Mouse (Mus musculus) thymus, adult 18-20 months (tissue): ENCODE data around the gene Myh7.
"Not testable (repeated sequence)": the region's sequence is repeated elsewhere in the genome, so short reads cannot be mapped to it uniquely, and the experiment has no call there.

Experiments used
- DNase-seq, 2 experiments: peaks; one replicate each; pipeline ENCODE4 v3.0.0; 2022; ENCODE audit warnings: mixed read lengths in 2 of 2

Myh7 gene

DNA sequence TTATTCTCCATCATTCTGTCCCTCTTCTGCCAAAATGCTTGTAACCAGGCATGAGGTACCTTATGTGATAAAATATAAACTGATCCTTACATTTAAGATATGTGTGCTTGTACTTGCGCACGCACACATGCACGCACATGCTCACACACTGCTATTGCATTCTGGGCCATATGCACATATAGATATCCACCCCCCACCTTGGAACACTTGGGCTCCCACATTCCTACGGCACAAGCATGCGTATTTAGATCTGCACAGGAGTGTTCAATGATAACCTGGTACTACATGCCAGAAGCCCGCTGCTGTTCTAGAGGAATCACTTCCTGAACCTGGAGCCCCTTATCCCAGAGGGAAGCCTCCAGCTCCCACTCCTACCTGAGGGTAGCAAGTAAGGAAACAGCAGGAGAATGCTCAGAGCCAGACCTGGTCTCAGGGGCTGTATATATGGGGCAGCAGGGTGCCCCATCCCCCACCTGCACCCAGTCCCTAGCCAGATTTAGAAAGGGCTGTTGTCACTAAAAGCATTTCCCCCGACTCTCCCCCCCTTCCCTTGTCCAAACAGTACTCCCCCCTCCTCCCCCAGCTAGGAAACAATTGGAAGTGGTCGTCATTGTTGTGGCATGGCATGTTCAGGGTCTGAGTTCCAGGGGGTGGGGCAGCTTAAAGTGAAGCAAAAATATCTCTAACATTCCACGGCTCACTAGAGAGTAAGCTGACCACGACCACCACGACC lies at the start of gene Myh7:
TSS of gene Myh7 (minus strand) at position 491 of the 733 bp plus-strand sequence.
- DNase-seq, result no peak

GRCm38 (mm10) chr14:55043694-55044093 lies 49.3 kb upstream of the Myh7 start:
- DNase-seq, result not testable (repeated sequence)

GRCm38 (mm10) chr14:55032695-55033225 lies 38.3 kb upstream of the Myh7 start:
- DNase-seq, result no peak

DNA sequence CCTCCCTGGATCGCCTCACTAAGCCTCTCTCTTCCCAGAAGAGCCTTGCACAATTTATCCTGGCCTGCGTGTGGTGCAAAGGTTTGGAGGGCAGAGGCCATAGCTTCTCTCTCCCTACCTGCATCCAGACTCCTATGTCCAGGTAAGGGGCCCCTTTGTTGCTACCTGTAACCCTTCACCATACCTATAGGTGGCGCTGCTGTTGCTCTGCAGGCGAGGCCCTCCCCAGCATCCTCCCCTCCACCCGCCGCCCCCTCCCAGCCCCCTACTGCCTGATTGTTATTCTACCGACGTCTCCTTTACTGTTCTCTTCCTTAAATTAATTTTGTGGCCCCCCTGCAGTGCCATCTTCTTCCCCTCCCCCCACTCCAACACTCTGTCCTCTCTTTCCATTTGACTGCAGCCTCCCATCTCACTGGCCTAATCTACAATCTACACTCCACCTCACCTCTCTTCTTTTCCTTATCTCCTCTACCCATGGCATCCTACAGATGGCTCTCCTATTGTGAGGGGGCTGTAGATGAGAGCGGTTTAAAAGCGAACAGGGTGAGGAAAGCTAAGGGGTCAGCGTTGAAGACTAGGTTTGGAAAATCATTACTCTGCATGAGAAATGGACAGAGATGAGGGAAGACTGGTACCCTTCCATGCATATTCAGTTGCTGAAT lies 34.7 kb upstream of the Myh7 start:
- no peak for DNase-seq

- no peak for DNase-seq
These were observed 34.0 kb upstream of the Myh7 start for GRCm38 (mm10) chr14:55028333-55028835.

- no peak for DNase-seq
These were observed 33.2 kb upstream of the Myh7 start for GRCm38 (mm10) chr14:55027653-55028052.

- DNase-seq, result no peak
These were observed 32.8 kb upstream of the Myh7 start for GRCm38 (mm10) chr14:55027251-55027650.

DNA sequence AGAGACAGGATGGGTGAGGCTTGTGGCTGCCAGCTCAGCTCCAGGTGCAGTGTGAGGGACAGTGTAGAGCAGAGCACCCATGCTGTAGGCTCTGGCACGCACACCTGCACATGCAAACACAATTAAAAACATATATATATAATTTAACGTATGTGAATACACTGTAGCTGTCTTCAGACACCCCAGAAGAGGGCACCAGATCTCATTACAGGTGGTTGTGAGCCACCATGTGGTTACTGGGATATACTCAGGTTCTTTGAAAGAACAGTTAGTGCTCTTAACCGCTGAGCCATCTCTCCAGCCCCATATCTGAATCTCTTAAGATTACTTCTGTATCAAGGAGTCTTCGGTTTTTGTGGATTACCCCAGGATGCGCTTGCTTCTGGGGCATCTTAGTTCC lies 31.1 kb upstream of the Myh7 start:
- no peak for DNase-seq

- no peak for DNase-seq
These were observed 29.8 kb upstream of the Myh7 start for GRCm38 (mm10) chr14:55024236-55024635.

GRCm38 (mm10) chr14:55023011-55023410 lies 28.6 kb upstream of the Myh7 start:
- DNase-seq, result no peak

GRCm38 (mm10) chr14:55020394-55020793 lies 26.0 kb upstream of the Myh7 start:
- DNase-seq, result no peak

- no peak for DNase-seq
These were observed 22.4 kb upstream of the Myh7 start for GRCm38 (mm10) chr14:55016876-55017275.

DNA sequence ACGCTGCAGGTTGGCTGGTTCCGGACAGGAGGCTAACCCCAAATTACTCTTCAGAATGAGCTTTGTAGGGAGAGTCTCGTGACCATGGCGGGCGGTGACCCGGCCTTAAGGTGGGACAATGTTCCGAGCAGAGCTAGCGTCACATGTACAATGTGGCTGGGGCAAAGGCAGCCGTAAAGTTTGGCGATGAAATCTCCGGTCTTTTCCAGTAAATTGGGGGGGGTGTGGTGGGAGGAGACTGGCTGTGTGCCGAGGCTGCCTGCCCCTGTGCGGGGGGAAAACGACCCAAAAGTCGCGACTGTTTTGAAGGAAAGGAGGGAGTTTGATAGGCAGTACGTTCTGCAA lies 21.3 kb upstream of the Myh7 start:
- DNase-seq, result no peak

GRCm38 (mm10) chr14:55014991-55015766 lies 20.8 kb upstream of the Myh7 start, which contains the start of gene Ngdn:
Gene Ngdn, plus strand, starts transcription at chr14:55015454.
- peak; percentile 93 to 96 for DNase-seq

DNA sequence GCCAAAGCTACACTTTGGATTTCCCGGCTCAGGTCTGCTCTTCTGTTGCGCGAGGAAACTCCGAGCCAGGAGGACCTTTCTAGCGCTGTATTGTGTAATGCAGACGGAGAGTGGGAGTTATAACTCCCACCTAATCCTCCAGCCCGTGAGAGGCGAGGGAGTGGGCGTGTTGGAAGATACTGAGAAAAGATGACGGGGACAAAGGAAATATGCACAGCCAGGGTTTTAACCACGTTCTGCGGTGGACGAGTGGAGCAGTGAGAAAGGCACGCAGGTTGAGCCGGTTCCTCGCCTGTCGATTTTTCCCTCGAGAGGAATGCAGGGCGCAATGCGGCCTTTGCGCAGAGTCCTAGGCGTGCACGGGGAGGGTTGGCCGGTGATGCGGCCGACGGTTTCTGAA lies 20.2 kb upstream of the Myh7 start:
- no peak for DNase-seq

- DNase-seq, result no peak
These were observed 16.7 kb upstream of the Myh7 start for GRCm38 (mm10) chr14:55011116-55011515.

DNA sequence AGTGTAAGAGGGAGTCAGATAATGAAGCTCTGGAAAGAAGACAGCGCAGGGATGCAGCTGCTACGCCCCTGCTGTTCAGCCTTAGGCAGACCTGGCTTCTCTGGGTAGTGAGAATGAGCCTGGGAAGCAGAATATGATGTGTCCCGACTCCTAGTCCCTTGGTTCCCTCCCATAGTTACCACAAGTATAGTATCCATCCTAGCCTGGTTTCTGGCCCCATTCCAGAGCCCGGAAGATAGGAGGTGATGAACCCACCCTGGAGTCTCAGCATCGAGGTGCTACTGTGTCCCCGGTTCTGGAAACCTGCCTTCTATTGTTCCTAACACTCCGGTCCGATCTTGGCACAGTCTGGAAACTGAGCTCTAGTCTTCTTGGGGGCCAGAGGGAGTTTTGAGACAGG lies 14.0 kb upstream of the Myh7 start:
- no peak for DNase-seq

DNA sequence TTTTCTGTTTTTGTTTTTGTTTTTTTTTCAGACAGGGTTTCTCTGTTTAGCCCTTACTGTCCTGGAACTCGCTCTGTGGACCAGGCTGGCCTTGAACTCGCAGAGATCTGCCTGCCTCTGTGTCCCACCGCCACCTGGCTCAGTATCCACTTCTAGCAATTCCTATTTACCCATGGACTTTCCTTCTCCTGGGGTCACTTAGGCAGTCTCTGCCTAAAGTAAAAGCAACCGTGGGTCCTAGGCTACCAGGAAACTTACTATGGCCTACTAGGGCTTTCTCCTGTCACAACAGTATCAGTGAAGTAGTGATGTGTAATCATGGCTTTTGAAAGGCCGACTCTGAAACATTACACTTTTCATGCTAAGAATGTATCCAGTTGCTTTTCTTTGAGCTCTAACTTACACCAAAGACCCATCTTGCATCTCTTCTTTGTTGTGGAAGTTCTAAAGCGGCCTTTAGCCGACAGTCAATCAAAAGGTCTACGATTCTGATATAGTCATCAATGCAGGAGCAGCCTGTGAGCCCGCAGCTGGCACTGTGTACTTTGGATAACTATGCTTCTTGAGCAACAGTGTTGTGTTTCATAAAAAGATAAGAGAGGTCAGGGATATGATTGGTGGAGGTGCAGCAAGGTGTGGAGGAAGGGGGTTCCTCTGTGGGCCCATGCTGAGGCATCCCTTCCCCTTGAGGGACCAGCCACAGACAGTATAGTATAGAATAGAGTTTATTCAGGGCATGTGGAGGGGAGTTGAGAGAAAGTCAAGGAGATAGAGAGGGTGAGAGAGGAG lies 12.9 kb upstream of the Myh7 start:
- DNase-seq, result no peak

DNA sequence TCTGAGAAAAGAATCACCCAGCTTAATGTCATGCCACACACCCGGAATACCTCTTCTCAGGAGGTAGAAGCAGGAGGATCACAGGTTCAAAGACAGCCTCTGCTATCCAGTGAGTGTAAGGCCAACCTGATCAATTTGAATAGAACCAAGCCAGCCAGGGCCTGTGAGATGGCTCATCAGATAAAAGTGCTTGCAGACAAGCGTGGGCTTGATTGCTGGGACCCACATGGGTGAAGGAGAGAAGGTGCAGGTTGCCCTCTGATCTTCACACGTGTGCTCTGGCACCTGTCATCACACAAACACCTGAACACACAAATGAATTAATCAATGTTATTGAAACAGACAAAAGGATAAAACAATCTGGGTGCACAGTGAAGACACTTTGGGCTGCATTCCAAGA lies 12.1 kb upstream of the Myh7 start:
- no peak for DNase-seq

DNA sequence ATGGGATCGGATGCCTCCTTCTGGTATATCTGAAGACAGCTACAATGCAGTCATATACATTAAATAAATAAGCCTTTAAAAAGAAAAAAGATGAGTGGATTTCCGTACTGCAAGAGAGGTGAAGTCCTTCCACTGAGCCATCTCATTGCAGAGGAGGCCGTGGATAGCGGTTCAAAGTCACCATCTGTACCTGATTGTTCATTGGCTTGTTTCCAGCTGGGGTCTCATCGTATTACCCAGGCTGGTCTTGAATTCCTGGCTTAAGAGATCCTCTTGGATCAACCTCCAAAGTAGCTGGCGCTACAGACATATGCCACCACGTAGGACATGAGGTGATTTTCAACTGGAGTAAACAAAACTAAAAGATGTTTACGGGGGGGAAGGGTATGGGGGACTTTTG lies 11.5 kb upstream of the Myh7 start:
- no peak for DNase-seq

DNA sequence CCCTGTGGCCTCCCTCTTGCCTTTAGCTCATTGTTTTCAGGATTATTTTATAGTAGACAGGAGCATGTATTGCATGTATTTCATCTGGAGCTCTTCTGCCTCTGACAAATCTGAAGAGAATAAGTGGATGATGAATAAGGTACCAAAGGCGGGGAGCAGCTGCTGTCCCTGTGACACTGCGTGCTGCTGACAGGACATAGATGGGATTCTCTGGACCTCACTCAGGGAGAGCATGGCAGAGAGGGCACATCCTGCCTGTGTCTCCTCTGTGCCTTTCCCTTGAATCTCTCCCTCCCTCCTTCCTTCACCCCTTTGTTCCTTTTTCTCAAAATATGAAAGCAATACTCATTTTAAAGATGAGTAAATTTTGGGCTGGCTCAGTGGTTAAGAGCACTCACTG lies 11.1 kb upstream of the Myh7 start:
- no peak for DNase-seq
